Mouse (Mus musculus): ENCODE measurements around the gene Fam222b. TPM values are rescaled to one million over a fixed set of nuclear protein-coding genes. Genes with fewer than 3 reads are reported as not detected.

Gene Fam222b
- polyA plus RNA-seq, 1 experiment from 2014 or later = 5.9 TPM

DNA sequence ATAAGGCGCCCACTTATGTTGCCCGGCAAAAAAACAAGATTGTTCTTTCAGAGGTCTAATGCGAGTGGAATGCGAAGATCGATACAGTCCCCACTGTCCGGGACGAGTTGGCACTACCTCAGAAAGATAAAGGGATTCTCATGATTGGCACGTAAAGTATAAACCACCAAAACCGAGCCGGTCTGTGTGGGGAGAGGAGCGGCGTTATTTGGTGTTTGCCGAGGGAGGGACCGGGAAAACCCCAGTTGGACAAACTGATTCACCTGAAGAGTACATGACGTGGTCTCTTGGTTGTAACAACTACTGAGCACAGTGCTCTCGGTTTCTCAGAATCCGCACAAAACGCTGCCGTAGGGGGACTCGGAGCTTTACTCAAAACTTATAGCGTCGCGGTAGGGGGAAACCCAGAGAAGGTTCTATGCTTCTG is 82.5 kb downstream of the Fam222b start:
- Histone ChIP-seq H3K4me1 (ENCODE audit: insufficient read depth) (peaks cover 41% of the 10 kb centered on the region), H3K36me3 (replicated peaks; ENCODE audit: insufficient read depth, low read length) (peaks cover 25% of the 10 kb centered on the region), H3K27me3 (ENCODE audit: insufficient read depth, low read length) (no peaks in the 10 kb centered on the region), H3K27ac (ENCODE audit: low read depth) (peak overlapping the region; percentile 96), H3K4me3 (ENCODE audit: low read depth, low read length) (peak overlapping the region; percentile 81), H3K9ac (replicated peaks) (peak overlapping the region; percentile 84), H3K4me2 (ENCODE audit: low read depth, low read length) (peak overlapping the region; percentile 96), H3K9me3 (ENCODE audit: low read length) (no peaks in the 10 kb centered on the region)
- ATAC-seq (peak; percentile 6; the same call in 1 of the 2 replicates), DNase-seq (peak; percentile 56)
- WGBS (ENCODE audit: insufficient replicate concordance) = 1% methylated on average over 23 of the region's 23 CpGs
- no peak for TF ChIP-seq EP300 (IDR thresholded peaks at IDR 0.05; ENCODE audit: low read depth)
- TF ChIP-seq CTCF (IDR thresholded peaks at IDR 0.05; ENCODE audit: low read depth) = no peak

GRCm38 (mm10) chr11:78177437-78177836 is 83.0 kb downstream of the Fam222b start:
- Histone ChIP-seq H3K27ac (ENCODE audit: low read depth) (peak overlapping the region; percentile 96), H3K4me2 (ENCODE audit: low read depth, low read length) (peak overlapping the region; percentile 96), H3K4me3 (ENCODE audit: low read depth, low read length) (peak overlapping the region; percentile 81), H3K9me3 (ENCODE audit: low read length) (no peaks in the 10 kb centered on the region), H3K36me3 (replicated peaks; ENCODE audit: insufficient read depth, low read length) (peaks cover 29% of the 10 kb centered on the region), H3K4me1 (ENCODE audit: insufficient read depth) (peaks cover 46% of the 10 kb centered on the region), H3K9ac (replicated peaks) (peak overlapping the region; percentile 84), H3K27me3 (ENCODE audit: insufficient read depth, low read length) (no peaks in the 10 kb centered on the region)
- peak; percentile 66 for ATAC-seq
- TF ChIP-seq EP300 (IDR thresholded peaks at IDR 0.05; ENCODE audit: low read depth) (0 out of 2 replicates have a peak, but pooled peaks have one; percentile 45), CTCF (IDR thresholded peaks at IDR 0.05; ENCODE audit: low read depth) (no peak)
- 0% methylated on average over 10 of the region's 10 CpGs for WGBS (ENCODE audit: insufficient replicate concordance)
- peak; percentile 78 for DNase-seq

DNA sequence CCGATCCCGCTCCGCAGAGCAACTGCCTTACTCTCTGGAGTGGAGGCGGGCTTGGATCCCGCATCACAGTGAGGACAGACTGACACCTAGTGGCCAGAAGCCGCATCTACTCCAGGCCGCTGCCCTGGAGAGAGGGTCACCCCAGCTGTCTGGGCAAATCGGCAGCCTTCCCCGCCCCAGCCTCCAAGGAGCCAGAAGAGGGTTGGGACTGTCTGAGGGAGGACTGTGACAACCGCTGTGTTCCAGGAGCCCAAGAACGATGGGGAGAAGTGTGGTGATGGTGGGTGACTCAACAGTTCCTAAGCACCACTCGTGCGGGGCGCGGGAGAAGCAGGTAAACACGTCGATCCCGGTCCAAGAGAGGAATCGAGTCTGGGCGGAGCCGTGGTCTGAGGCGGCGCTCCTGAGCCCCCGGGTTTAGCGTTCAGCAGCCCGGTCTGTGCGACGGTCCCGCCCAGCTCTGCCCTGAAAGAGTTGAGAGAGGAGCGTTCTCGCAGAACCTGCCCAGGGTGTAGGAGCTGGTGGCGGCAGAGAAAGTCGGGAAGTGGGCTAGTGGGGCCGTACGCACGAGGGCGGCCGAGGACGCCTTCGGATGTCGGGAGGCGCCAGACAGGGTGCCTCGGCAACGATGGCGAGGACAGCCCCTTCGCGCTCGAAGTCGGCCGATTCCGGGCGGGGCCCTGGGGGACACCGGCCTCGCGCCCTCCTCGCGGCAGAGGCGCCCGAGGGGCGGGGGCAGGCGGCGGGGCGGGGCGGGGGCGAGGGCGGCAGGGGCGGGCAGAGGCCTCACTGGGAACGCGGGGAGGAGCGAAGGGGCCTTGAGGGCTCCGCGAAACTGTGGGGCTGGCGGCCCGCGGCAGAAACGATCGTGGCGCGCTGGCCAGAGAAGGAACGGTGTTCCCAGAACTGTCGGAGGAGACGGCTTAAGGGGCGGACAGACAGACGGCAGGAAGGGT is 83.7 kb downstream of the Fam222b start:
- Histone ChIP-seq H3K9ac (replicated peaks) (peak overlapping the region; percentile 84), H3K36me3 (replicated peaks; ENCODE audit: insufficient read depth, low read length) (peaks cover 29% of the 10 kb centered on the region), H3K9me3 (ENCODE audit: low read length) (no peaks in the 10 kb centered on the region), H3K27ac (ENCODE audit: low read depth) (peak overlapping the region; percentile 96), H3K4me2 (ENCODE audit: low read depth, low read length) (peak overlapping the region; percentile 96), H3K27me3 (ENCODE audit: insufficient read depth, low read length) (no peaks in the 10 kb centered on the region), H3K4me1 (ENCODE audit: insufficient read depth) (peaks cover 47% of the 10 kb centered on the region), H3K4me3 (ENCODE audit: low read depth, low read length) (peak overlapping the region; percentile 81)
- WGBS (ENCODE audit: insufficient replicate concordance) = under 1% methylated on average over 67 of the region's 84 CpGs
- ATAC-seq (peak; percentile 80), DNase-seq (peak; percentile 95)
- TF ChIP-seq EP300 (IDR thresholded peaks at IDR 0.05; ENCODE audit: low read depth) (0 out of 2 replicates have a peak, but pooled peaks have one; percentile 15), CTCF (IDR thresholded peaks at IDR 0.05; ENCODE audit: low read depth) (peak; percentile 100)

DNA sequence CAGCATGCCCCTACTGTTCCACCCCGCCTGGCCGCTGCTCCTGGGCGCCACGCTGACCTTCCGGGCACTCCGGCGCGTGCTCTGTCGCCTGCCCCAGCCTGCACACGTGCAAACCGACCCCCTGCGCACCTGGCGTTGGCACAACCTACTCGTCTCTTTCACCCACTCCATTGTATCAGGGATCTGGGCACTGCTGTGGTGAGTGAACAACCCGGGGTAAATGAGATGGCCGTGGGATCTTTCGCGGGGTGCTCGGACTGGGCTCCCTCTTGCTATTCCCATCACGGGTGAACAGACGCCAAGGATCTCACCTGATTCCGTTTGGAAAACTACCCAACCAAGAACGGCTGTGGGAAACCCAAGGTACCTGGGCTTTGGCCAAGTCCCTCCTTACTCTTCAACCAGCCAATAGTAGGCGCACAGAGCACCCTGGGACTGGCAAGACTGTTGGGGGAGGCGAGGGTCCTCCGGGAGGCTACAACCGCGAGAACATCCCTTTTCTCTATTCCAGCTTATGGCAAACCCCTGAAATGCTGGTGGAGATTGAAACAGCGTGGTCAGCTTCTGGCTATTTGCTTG is 84.5 kb downstream of the Fam222b start:
- peak overlapping the region; percentile 96 for H3K4me2 ChIP-seq (ENCODE audit: low read depth, low read length)
- 2% methylated on average over 29 of the region's 29 CpGs for WGBS (ENCODE audit: insufficient replicate concordance)
- H3K27me3 ChIP-seq (ENCODE audit: insufficient read depth, low read length) = no peaks in the 10 kb centered on the region
- H3K4me3 ChIP-seq (ENCODE audit: low read depth, low read length) = peak overlapping the region; percentile 81
- peak overlapping the region; percentile 84 for H3K9ac ChIP-seq (replicated peaks)
- no peaks in the 10 kb centered on the region for H3K9me3 ChIP-seq (ENCODE audit: low read length)
- DNase-seq = peak; percentile 79
- H3K36me3 ChIP-seq (replicated peaks; ENCODE audit: insufficient read depth, low read length) = peaks cover 29% of the 10 kb centered on the region
- peak overlapping the region; percentile 96 for H3K27ac ChIP-seq (ENCODE audit: low read depth)
- no peak; the same call in 1 of the 2 replicates for ATAC-seq
- TF ChIP-seq EP300 (IDR thresholded peaks at IDR 0.05; ENCODE audit: low read depth) (no peak), CTCF (IDR thresholded peaks at IDR 0.05; ENCODE audit: low read depth) (no peak; the same call in 1 of the 2 replicates)
- peaks cover 49% of the 10 kb centered on the region for H3K4me1 ChIP-seq (ENCODE audit: insufficient read depth)

- Histone ChIP-seq H3K4me2 (ENCODE audit: low read depth, low read length) (peak overlapping the region; percentile 96), H3K27me3 (ENCODE audit: insufficient read depth, low read length) (no peaks in the 10 kb centered on the region), H3K4me3 (ENCODE audit: low read depth, low read length) (peak overlapping the region; percentile 81), H3K9ac (replicated peaks) (peak overlapping the region; percentile 84), H3K36me3 (replicated peaks; ENCODE audit: insufficient read depth, low read length) (peaks cover 29% of the 10 kb centered on the region), H3K9me3 (ENCODE audit: low read length) (no peaks in the 10 kb centered on the region), H3K27ac (ENCODE audit: low read depth) (peak overlapping the region; percentile 96), H3K4me1 (ENCODE audit: insufficient read depth) (peaks cover 45% of the 10 kb centered on the region)
- WGBS (ENCODE audit: insufficient replicate concordance) = 18% methylated on average over 8 of the region's 8 CpGs
- no peak for TF ChIP-seq CTCF (IDR thresholded peaks at IDR 0.05; ENCODE audit: low read depth)
- TF ChIP-seq EP300 (IDR thresholded peaks at IDR 0.05; ENCODE audit: low read depth) = no peak
- DNase-seq (no peak), ATAC-seq (no peak)
These were observed 85.1 kb downstream of the Fam222b start for GRCm38 (mm10) chr11:78179438-78179999.

Data from liver, postnatal 0 days (tissue).